Comparison of ENCODE assay signal across 12 mouse cellular contexts in genomic region chr14:117383188-117383587, GRCm38 (mm10).
DNase-seq lines count a peak whose midpoint lies in the region; ATAC-seq and TF ChIP-seq lines count a peak whose summit lies in the region.
"Had no signal": no experiment of that assay in that cellular context is flagged by ENCODE, and none has a peak within 500 bp of the region (broad histone marks: within the 10 kb centered on the region; RNA-seq: fewer than 3 reads in every experiment).

No protein-coding gene starts in this region.

- no peak for DNase-seq in heart, postnatal 25 days (ENCODE audit: low spot score)
- DNase-seq in embryo, embryonic 11 days, result peak; percentile 33
- DNase-seq in left cerebral cortex, adult 2 months (ENCODE audit: extremely low spot score in 1 of 2, low spot score in 2 of 2), result no peak
- DNase-seq in frontal cortex, postnatal 25 days (ENCODE audit: low spot score in 2 of 2), result no peak
- no peak for DNase-seq in adipocyte (ENCODE audit: low spot score)
- DNase-seq: heart, postnatal 14 days had no signal

- no peaks in the 10 kb centered on the region for H3K9me3 ChIP-seq in heart, embryonic 15.5 days (replicated peaks)
- H3K9me3 ChIP-seq in hindbrain, embryonic 13.5 days, result no peaks in the 10 kb centered on the region
- H3K9me3 ChIP-seq in neural tube, embryonic 14.5 days (ENCODE audit: control insufficient read depth, low read length), result no peaks in the 10 kb centered on the region
- H3K9me3 ChIP-seq: limb, embryonic 12.5 days; lung, embryonic 15.5 days had no signal

- ATAC-seq in heart, embryonic 15.5 days (replicated peaks; ENCODE audit: insufficient number of reproducible peaks, insufficient read depth, low FRiP score, low read depth), result peak; percentile 25; the same call in 1 of the 2 replicates
- peak; percentile 57; the same call in 1 of the 2 replicates for ATAC-seq in hindbrain, embryonic 13.5 days (ENCODE audit: low FRiP score)
- peak; percentile 56; the same call in 1 of the 2 replicates for ATAC-seq in neural tube, embryonic 14.5 days (ENCODE audit: low read depth)

- WGBS in heart, embryonic 15.5 days, result 80% methylated on average over 7 of the region's 7 CpGs
- 30% methylated on average over 7 of the region's 7 CpGs for WGBS in hindbrain, embryonic 13.5 days
- 52% methylated on average over 7 of the region's 7 CpGs for WGBS in neural tube, embryonic 14.5 days

- H3K27me3 ChIP-seq in heart, embryonic 15.5 days, result no peaks in the 10 kb centered on the region
- no peaks in the 10 kb centered on the region for H3K27me3 ChIP-seq in hindbrain, embryonic 13.5 days
- H3K27me3 ChIP-seq in neural tube, embryonic 14.5 days (ENCODE audit: control insufficient read depth, insufficient read depth, low read length), result no peaks in the 10 kb centered on the region
- H3K27me3 ChIP-seq: limb, embryonic 12.5 days; lung, embryonic 15.5 days had no signal

- H3K27ac ChIP-seq in heart, embryonic 15.5 days, result peak overlapping the region; percentile 34; the same call in 1 of the 2 replicates
- no peak overlapping the region for H3K27ac ChIP-seq in hindbrain, embryonic 13.5 days
- H3K27ac ChIP-seq in neural tube, embryonic 14.5 days (ENCODE audit: low read depth, low read length), result no peak overlapping the region
- H3K27ac ChIP-seq in left cerebral cortex, adult 2 months, result no peak overlapping the region
- H3K27ac ChIP-seq: kidney, postnatal 0 days; limb, embryonic 12.5 days; lung, embryonic 15.5 days had no signal

- H3K4me1 ChIP-seq in heart, embryonic 15.5 days (replicated peaks), result peaks cover 5% of the 10 kb centered on the region
- peaks cover 11% of the 10 kb centered on the region for H3K4me1 ChIP-seq in hindbrain, embryonic 13.5 days (replicated peaks)
- H3K4me1 ChIP-seq in neural tube, embryonic 14.5 days (ENCODE audit: control insufficient read depth, insufficient read depth, low read length), result peaks cover 4% of the 10 kb centered on the region; the same call in 1 of the 2 replicates
- H3K4me1 ChIP-seq: limb, embryonic 12.5 days had no signal

- no peaks in the 10 kb centered on the region for H3K36me3 ChIP-seq in heart, embryonic 15.5 days
- H3K36me3 ChIP-seq in hindbrain, embryonic 13.5 days, result no peaks in the 10 kb centered on the region
- H3K36me3 ChIP-seq in neural tube, embryonic 14.5 days (ENCODE audit: control insufficient read depth, insufficient read depth, low read length), result no peaks in the 10 kb centered on the region
- H3K36me3 ChIP-seq: limb, embryonic 12.5 days; lung, embryonic 15.5 days had no signal

- H3K4me2 ChIP-seq in heart, embryonic 15.5 days, result no peak overlapping the region
- H3K4me2 ChIP-seq in hindbrain, embryonic 13.5 days, result no peak overlapping the region
- H3K4me2 ChIP-seq in neural tube, embryonic 14.5 days (ENCODE audit: low read depth, low read length), result no peak overlapping the region
- H3K4me2 ChIP-seq: limb, embryonic 12.5 days; lung, embryonic 15.5 days had no signal

- TF ChIP-seq CTCF in left cerebral cortex, adult 2 months (IDR thresholded peaks at IDR 0.05), result no peak

- intact Hi-C loops in heart, postnatal 25 days (cut with DNase I), result no loop called here
- intact Hi-C loops in left cerebral cortex, adult 2 months (cut with DNase I), result no loop called here

- no peak overlapping the region for H3K4me3 ChIP-seq in heart, embryonic 15.5 days
- H3K4me3 ChIP-seq in hindbrain, embryonic 13.5 days, result no peak overlapping the region
- H3K4me3 ChIP-seq in neural tube, embryonic 14.5 days (ENCODE audit: low read depth, low read length), result no peak overlapping the region
- H3K4me3 ChIP-seq in left cerebral cortex, adult 2 months, result no peak overlapping the region
- H3K4me3 ChIP-seq: limb, embryonic 12.5 days; lung, embryonic 15.5 days had no signal

- H3K9ac ChIP-seq in heart, embryonic 15.5 days, result no peak overlapping the region
- no peak overlapping the region for H3K9ac ChIP-seq in hindbrain, embryonic 13.5 days
- H3K9ac ChIP-seq in neural tube, embryonic 14.5 days (replicated peaks; ENCODE audit: low read depth, low read length), result no peak overlapping the region
- H3K9ac ChIP-seq: limb, embryonic 12.5 days; lung, embryonic 15.5 days had no signal
